Mouse (Mus musculus) monocyte, adult 2 months (primary cell): ENCODE measurements around the gene Slc35f6.
"Not testable (repeated sequence)": the region's sequence is repeated elsewhere in the genome, so short reads cannot be mapped to it uniquely, and the experiment has no call there.

Source experiments
- DNase-seq, 2 experiments: peaks; one replicate each; pipeline ENCODE4 v3.0.0; 2022; ENCODE audit warnings: low spot score in 2 of 2, low read depth in 1 of 2

The Slc35f6 gene

GRCm38 (mm10) chr5:30655526-30656195, 7.9 kb downstream of the Slc35f6 start:
- no peak for DNase-seq

DNA sequence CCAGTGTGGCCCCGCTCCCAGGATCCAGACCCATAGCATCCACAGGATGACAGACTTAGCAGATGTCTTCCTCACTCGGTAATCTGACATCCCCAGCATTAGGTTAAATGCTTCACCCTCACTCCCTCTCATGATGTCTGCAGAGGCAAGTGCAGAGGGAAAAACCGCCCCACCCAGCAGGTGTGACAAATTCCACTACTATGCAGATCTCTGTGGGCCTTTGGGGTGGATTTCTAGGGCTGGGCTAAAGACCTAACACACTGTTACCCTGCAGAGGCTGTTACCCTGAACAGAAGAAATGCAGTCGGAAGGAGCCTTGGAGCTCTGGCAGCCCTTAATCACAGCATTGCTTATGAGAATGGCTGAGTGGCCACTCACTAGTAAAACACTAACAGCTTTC, 11.3 kb downstream of the Slc35f6 start:
- no peak for DNase-seq

DNA sequence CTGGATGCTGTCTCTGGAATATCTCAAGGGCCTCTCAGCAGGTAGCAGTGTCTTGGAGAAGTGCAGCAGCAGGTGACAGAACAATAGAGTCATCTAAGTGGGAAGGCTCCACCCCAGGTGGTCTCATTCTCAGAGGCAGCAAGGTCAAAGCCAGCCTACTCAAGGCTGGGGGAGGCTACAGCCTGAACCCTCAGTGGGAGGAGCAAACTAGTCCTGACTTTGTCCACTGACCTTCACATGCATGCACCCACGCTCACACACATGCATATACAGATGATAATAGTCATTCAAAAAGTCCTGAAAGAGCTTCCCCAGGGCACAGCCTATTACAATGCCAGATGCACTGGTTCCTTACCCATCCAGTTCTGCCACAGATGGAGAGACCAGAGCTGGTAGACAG, 12.5 kb downstream of the Slc35f6 start:
- DNase-seq, result no peak

DNA sequence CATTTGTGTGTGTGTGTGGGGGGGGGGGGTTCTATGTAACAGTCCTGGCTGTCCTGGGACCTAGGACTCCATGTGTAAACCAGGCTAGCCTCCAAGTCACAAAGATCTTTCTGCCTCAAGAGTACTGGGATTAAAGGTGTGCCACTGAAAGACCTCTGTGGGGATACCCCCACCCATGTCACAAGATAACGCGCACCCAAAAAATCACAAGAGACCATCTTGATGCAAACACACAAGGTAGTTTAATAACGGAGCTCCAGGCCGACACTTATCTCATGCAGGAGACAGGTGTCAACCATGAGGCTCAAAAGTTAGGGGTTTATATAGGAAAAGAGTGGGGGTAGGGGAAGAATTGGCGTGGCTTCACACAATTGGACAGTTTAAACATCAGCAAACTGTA, 13.1 kb downstream of the Slc35f6 start:
- DNase-seq, result no peak

- no peak for DNase-seq
These were observed 17.6 kb downstream of the Slc35f6 start for GRCm38 (mm10) chr5:30665360-30665759.

DNA sequence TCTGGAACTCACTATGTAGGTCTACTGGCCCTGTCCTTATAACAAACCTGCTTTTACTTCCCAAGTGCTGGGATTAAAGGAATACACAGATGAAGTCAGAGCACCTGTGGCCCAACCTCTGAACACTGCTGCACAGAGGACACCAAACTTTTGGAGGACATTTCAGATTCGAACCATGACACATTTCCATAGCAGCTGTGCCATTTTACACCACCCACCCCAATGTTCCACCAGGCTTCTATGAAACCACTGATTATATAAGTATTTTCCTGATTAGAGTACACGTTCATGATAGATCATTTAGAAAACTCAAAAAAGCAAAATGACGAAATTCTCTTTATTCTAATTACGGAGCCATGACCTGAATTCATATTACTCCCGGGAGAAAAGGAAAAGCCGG, 18.2 kb downstream of the Slc35f6 start:
- no peak for DNase-seq

DNA sequence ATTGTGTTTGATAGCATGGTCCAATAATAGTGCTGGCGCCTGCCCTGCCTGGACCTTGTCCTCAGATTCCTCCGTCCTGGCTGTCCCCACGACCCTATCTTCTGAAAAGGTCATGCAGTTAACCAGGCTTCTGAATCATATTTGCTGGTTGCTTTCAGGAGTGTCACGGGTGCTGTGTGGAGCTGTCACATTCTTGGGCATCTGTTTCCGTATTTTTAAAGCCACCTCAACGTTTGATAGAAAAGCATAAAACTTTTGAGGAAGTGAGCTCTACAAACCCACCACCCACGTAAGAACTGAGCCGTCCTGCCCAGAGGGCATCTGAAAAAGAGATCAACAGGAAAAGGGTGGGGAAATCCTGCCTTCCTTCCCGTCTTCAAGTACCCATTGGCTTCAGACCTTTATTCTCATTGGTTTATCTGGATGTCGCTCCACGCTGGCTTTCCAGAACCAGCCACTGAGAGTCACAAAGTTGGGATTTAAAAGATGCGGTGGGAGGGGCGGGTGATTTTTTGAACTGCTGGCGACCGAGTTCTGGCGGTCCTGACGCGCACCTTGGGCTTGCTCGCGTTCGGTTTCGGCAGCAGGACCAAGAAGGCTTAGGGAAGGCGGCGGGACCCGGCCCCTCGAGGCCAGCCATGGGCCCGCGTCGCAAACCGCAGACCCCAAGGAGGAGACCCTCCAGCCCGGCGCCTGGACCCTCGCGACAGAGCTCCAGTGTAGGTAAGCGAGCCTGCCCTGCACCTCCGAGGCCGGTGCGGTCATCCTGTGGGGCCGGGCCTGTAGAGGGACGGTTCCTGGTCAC, 18.9 kb downstream of the Slc35f6 start, which contains the start of gene Cenpa:
Cenpa (plus strand) TSS at position 387 of the 805 bp plus-strand sequence.
- DNase-seq, result peak; percentile 82 to 90

- DNase-seq, result no peak
These were observed 19.5 kb downstream of the Slc35f6 start for GRCm38 (mm10) chr5:30667215-30667614.

GRCm38 (mm10) chr5:30667686-30668085, 20.0 kb downstream of the Slc35f6 start:
- no peak for DNase-seq

- DNase-seq, result no peak
These were observed 21.1 kb downstream of the Slc35f6 start for GRCm38 (mm10) chr5:30668637-30669495.

DNA sequence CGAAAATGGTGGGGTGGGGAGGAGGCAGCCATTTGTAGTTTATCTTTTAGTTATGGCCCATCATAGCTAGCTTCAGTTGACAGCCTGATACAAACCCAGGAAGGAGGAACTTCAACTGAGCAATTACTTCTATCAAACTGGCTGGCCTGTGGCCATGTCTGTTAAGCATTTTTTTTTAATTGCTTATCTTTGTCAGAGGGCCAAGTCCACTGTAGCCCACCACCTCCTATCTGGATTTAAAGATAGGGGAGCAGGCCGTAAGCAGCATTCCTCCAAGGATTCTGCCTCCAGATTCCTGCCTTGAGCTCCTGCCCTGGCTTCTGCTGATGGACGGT, 21.7 kb downstream of the Slc35f6 start:
- DNase-seq, result no peak

DNA sequence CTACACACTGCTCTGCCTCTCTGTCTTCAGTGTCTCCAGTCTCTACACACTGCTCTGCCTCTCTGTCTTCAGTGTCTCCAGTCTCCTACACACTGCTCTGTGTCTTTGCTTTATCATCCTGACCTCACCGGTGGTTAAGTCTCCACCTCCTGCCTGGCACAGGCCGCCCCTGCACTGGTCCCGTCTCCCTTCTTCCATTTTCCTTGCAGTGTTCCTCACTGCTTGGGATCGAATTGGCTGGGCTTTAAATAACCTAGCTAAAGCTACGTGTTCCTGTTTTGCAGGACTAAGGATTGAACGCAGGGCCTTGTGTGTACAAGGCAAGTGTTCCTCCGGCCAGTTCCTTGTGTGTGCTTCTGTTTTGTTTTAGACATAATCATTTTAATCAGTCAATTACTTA, 22.4 kb downstream of the Slc35f6 start:
- DNase-seq, result no peak

- no peak for DNase-seq
These were observed 26.3 kb downstream of the Slc35f6 start for GRCm38 (mm10) chr5:30674001-30674400.

DNA sequence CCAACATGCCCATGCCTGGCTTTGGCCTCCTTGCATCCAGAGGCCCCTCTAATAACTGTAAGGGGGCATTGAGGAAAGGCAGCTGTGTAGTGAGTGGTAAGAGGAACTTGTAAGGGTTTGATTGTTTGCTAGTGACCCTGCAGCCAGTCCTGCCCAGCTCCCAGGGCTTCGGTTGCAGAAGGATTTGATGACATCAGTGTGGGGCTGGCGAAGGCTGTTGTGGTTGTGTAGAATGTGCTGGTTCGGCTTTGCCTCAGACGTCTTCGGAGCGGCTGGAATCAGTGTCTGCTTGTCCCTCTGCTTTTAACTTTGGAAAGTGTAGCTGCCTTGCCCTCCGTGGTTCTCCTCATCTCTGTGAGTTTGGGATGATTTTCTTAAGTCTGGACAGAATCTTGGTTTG, 29.1 kb downstream of the Slc35f6 start:
- DNase-seq, result no peak

GRCm38 (mm10) chr5:30678069-30678468, 30.3 kb downstream of the Slc35f6 start:
- not testable (repeated sequence) for DNase-seq

- no peak for DNase-seq
These were observed 31.1 kb downstream of the Slc35f6 start for GRCm38 (mm10) chr5:30678722-30679296.

- DNase-seq, result no peak
These were observed 31.9 kb downstream of the Slc35f6 start for GRCm38 (mm10) chr5:30679593-30679992.

- DNase-seq, result no peak
These were observed 34.2 kb downstream of the Slc35f6 start for GRCm38 (mm10) chr5:30681970-30682369.

- DNase-seq, result no peak
These were observed 35.4 kb downstream of the Slc35f6 start for GRCm38 (mm10) chr5:30682967-30683600.

GRCm38 (mm10) chr5:30683993-30684392, 36.3 kb downstream of the Slc35f6 start:
- DNase-seq, result no peak

GRCm38 (mm10) chr5:30686781-30687180, 39.0 kb downstream of the Slc35f6 start:
- DNase-seq, result no peak
